Mouse (Mus musculus) embryo, embryonic 11 days (tissue): ENCODE measurements at regions not wholly inside any gene's neighbourhood (a gene's known extent, or its start where the extent isn't known, plus 50 kb on each side); places are given as distances from the start of the nearest gene placed in this dataset.

ENCODE experiments used
- DNase-seq: peaks from one replicate; pipeline ENCODE4 v3.0.0-alpha.2; 2015

DNA sequence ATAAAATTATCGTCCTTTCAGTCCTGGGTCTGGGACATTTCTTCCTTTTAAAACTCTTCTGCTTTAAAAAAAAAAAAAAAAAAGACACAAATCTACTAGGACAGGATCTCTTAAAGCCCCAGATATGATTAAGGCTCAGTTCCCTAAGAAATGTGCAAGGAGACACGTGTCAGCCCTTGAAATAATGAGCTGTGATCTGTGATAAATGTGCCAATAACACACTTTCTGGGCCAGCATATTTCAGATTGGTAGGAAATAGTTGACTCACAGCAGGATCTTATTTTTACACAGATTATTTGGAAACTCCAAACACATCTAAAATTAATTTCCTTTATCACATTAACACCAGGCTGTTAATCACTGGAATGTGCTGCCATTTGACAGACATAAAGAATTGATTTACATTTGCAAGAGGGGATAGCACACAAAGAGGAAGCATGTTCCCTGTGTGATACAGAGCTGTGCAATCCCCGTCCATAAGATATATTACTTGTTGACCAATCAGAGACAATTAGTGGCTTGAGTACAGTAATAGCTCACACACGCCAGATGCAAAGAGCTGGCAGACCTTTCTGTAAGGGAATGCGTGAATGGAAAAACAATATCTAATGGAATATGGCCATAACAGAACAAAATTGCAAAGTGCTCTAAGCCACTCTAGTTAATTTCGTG lies 263.7 kb downstream of the Pax3 start:
- DNase-seq, result no peak

DNA sequence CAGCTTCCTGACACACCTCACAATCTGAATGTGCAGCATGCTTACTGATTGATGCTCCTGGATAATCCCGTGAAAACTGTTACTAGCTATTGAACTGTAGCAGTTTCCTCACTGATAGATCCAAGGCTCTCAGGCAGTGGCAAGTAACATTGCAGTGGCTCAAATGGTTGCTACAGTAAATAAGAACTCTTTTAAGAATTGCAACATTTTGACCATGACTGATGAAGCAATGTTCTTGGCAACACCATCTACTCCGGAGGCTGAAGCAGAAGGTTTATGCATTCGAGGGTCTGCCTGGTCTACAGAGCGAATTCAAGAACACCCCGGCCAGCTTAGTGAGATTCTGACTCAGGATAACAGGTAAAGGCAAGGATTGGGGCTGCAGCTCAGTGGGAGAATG lies 264.7 kb downstream of the Pax3 start:
- DNase-seq, result no peak

DNA sequence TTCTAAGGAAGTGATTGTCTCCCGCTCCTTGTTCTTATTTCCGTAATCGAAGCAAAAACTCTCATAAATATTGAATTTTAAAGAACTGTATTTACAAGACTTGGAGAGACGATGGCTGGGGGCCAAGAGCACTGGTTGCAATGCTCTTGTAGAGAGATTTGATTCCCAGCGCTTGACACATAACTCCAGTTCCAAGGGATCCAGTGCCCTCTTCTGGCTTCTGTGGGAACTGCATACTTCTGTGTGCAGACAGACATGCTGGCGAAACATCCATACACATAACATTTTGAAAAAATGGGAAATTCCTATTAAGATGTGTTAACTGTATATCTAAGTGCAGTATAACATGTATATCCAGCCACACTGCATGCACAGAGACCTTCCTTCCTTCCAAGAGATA lies 266.3 kb downstream of the Pax3 start:
- DNase-seq, result no peak

DNA sequence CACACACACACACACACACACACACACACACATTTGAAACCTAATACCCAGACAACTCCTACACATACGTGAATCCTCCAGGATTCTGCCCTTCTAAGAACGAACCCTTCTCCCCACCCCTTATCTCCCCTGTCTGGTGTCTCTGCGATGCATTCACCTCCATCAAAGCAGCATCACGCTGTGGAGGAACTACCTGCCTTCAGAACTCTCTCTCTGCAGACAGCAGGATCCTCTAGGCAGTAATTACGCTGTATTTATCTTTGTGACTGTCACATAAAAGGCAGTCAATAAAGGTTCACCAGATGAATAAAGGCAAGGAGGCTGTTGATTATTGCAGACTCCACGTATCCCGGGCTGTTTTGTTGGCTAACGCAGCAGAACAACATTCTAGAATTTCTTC lies 267.4 kb downstream of the Pax3 start:
- DNase-seq, result no peak

DNA sequence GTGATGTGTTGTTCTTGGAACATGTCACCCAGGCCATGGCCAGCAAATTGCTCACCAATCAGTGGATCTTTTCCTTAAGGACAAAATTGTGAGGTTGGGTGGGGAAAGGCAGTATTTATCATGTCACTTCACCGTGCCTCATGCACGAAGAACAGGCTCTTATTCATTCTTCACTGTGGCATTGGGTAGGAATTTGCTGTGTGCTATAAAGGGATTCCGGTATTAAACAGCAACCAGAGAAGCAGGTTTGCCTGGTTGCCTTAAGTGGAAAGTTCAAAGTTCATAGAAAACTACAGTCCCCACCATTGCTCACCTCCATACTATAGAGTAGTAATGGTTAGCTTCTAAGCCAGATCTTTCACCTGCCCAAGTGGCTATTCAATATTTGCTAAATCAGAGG lies 270.8 kb downstream of the Pax3 start:
- no peak for DNase-seq

DNA sequence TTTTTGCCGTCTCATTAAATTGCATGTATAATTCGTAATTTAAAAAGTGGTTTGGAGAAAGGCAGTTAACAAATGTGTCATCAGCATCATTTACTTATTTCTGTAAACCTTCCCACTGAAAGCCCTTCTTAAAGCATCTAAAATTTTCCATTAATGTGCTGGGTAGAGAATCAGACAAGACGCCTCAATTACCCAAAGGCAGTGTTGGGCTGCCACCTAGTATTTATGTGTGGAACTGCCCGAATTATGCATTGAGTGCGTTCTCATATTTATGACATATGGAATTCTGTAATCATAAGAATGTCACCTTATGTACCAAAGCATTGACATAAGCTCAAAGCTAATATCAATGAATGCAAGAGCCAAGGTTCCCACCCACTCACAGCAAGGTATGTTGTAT lies 300.7 kb downstream of the Pax3 start:
- DNase-seq, result peak; percentile 68

DNA sequence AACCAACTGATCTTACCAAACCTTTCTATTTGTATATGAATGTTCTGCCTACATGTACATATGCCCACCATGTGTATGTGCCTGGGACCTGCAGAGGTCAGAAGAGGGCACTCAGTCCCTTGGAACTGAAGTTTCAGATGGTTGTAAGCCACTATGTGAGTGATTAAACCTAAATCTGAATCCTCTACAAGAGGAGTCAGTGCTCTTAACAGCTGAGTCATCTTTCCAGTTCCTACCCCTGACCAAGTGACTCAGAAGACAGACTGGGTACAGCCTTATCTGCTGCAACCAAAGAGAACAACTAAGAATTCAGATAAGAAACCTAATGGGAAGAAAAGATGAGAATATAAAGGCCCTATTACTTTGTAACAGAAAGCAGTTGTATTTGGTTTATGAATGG lies 317.9 kb downstream of the Pax3 start:
- DNase-seq, result no peak

DNA sequence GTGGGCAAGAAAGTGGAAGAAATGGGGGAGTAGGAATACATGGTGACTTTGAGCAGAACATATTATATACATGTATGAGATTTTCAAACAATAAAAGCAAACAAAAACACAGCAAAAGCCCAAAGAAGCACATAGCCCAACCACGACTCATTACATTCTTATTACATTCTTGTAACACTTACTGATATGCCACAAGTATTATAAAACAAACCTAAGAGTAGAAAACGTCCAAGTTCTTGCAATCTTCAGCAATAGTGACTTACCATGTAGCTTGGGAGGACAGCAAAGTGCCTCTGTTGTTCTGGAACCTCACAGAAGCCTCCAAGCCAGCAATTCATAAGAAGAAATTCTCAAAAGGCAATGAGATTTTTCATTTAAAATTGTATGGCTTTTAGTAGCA lies 326.8 kb downstream of the Pax3 start:
- no peak for DNase-seq

DNA sequence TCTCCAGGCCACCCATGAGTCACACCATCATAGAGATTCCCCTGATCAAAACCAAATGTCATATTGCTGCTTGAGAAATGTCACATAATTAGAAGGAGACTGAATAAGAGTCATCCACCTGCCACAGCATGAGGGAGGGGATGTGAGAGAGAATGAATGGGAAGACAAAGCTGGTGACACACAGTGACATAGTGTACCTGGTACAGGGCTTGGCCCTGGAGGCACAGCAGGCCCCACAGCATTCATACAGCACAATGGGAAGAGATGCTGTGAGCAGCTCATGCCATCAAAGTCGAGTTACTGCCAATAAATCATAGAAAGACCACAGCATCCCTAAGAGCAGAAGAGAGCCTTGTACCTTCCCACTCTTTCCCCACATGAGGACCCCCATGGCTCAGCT lies 327.8 kb downstream of the Pax3 start:
- no peak for DNase-seq

DNA sequence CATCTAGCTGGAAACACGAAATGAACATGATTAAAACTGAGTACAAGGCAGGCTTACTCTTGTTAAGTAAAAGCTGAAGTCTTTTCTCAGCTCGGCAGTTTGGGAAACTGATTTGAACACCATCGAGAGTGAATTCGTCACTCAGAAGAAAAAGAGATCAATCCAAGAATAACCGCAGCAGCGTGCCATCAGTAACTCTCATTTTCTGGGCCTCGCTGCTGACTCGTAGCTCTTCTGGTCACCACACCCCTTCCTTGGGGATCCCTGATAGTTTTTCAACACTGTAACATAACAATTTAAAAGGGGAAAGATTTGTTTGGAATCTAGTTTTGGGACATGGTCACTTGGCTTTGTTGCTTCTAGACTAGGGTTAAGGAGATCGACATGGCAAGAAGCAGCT lies 337.0 kb downstream of the Pax3 start:
- no peak for DNase-seq

DNA sequence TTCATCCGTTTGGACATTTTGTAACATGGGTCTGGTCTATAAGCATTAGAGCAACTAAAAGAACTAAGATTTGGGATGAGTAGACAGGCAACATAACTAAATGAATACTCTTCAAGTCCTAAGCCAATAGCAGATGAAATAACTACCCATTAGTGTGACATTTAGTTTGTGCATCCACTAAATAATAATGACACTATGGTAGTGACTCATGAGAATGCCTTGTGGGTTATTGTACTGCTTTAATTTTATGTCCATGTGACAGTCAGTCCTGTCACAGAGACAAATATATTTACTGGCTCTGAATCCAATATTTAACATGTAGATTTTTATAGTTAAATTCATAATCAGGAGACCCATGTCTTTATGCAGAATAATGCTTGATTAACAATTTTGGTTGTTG lies 339.5 kb upstream of the Epha4 start:
- no peak for DNase-seq

DNA sequence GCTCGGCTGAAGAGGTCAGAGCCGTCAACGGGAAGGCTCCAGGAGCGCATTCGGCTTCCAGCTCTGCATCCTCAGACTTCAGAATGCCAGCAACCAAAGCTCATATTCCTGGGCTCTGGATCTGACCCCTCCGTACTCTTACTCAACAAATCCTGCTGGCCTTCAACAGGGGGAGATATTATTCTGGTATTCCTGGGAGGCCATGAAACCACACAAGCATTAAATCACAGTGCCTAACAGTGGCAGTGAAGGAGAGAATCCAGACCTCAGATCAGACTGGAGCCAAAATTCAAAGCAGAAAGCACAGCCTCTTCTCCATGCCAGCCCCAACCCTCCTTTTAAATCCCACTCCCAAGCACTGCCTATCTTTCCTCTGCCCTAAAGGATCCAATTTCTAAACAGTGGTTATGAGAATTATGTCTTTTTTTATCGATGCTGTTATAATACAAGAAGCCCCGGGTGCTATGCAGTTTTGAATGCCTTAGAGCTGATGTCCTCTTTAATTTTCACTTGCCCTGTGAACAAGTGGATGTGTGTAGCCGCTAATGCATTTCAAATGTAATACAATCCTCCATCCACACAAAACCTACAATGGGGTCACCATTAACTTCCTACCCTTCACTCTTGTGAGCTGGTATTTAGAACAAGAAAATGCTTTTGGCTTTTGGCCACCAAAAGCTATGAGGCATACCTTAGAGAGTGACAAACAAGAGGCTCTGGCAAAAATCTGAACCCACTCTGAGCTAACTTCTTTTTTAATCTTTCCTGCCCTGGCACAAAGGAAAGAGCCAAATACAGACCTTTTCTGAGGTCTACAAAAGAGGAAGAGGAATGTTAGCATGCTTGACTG lies 333.1 kb upstream of the Epha4 start:
- DNase-seq, result peak; percentile 14

DNA sequence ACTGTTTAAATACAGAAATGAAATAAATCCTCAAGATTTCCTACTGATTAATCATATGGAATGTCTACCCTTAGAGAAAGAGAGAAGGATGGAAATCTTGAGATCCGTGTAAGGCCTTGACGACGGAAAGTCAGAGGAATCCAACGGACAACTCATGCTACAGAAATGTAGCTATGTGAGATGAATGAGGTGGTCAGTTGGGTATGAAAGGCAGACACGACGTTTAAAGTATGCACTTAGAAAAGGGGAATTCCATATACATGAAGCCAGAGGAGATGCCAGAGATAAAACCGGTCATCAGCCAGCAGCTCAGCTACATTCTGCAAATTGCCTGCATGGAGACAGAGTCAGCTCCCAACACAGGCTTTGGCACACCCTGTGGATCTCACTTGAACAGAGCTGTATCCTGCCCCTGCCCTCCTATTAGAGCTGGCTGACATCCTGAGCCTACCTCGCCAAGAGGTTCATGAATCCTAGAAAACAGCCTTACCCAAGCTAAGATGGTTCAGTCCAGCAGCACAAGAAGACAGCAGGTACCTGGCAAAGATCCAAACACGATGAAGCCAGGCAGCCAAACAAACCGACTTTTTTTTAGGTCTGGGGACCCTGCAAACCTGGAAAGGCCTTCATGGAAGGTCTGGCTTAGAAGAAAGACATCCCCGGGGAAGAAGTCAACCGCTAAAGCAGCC lies 331.3 kb upstream of the Epha4 start:
- no peak for DNase-seq

DNA sequence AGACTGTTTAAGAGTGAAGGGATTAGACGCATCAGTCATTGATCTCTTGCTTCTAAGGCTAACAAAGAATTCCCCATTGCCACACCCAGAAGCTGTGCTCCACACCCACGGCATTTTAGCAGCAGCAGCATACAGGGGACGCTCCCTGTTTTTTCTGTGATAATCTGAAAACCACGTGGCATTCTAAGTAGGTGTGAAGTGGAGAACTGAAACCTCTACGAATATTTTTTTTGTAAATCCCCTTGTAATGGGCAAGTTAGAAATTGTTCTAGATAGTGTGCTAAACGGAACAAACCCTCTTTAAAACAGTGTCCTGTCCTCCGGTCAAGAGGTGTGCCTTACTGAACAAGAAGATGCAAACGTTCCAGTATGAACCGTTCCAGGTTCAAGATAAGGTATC lies 325.8 kb upstream of the Epha4 start:
- DNase-seq, result no peak

DNA sequence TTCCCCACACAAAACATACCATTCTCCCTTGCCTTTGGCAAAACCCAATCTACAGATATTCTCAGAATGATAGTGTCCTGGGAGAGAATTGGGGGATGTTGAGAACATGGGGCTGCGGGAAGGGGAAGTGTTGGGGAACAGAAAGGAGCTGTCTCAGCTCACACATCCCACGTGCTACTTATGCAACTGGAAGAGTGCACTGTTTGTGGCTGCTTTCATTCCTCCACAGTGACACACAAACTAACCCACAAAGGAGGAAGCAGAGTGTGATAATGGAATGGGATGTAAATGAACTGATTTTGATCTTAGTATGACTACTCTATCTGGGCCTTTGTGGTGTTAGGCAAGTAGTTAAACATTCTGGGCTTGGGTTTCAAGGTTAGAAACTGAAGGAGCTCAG lies 317.3 kb upstream of the Epha4 start:
- DNase-seq, result no peak

DNA sequence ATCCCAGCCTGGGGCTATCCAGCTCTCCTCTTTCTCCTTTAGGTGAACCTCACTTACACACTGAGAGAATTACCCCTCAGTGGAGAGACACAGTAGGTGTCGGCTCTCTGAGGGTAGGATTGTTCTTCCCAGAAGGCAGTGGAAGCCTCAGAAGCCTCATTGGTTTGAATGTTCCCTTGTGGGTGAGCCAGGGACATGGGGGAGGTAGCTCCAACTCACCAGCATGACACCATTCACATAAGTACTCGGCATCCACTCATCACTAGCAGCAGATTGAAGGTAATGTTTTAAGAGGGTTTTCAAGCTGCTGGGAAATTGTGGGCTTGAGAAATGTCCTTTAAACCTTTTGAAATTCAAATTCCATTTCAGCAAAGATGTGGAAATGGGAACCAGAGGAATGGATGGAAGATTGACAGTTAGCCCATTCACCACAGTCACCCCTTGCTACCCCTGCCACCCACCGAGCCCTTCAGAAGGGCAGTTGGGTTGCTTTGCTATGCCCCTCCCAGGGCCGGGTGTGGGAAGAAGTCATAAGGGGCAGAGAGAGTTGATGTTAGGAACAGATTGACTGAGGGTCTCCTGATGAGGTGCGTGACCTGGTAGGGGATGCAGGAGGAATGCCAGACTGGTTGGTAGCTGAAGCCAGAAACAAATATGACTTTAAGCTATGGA lies 310.0 kb upstream of the Epha4 start:
- no peak for DNase-seq

DNA sequence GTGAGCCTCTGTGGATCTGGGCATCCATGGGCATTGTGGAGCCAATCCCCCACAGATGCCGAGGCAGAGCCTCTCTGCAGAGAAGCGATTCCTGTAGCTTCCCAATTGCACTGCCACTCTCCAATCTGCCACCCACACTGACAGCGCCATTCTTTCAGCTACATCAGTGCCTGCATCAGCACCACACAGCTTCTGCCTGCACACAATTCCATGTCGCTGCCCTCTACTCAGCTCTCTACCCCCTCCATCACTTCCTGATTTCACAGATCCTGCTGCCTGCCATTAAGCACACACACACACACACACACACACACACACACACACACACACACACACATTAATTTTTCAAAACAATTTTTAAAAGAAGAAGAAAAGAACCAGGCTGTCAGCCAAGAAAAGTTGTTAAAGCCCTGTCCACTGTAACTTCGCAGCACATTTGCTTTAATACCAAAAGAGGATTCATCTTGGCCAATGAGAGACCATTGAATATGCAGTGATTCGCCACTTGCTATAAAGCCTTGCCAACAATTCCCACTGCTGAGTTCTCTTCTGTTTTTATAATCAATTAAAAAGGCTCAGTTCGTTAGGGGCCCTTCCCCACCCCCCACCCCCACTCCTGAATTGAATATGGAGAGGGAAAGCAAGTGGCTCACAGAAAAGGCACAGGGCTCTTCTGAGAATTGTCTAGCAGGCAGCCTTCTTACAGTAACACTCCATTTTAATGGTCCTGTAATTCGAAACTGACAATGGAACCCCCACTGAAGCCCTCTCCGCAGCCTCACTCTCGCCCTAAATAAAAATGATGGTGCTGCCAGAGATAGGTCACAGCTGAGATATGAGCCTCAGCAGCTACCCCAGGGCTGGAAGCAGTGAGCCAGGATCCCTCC lies 309.2 kb upstream of the Epha4 start:
- peak; percentile 21 for DNase-seq

DNA sequence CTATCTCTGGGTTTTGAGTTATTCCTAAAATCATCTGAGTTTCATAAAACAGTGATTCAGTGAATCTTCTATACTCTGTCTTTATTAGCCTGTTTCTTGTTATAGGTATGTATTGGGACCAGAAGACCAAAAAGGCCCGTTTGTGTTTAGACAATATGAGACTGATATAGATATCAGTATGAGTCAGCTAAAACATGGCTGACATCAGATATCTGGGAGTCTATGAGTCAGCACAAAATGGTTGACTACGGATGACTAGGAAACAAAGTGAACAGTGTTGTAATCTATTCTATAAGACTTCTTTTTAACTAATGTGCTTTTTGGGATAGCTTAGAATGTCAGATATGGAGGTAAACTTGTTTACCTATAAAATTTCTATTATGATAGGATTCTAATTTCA lies 305.2 kb upstream of the Epha4 start:
- DNase-seq, result no peak

DNA sequence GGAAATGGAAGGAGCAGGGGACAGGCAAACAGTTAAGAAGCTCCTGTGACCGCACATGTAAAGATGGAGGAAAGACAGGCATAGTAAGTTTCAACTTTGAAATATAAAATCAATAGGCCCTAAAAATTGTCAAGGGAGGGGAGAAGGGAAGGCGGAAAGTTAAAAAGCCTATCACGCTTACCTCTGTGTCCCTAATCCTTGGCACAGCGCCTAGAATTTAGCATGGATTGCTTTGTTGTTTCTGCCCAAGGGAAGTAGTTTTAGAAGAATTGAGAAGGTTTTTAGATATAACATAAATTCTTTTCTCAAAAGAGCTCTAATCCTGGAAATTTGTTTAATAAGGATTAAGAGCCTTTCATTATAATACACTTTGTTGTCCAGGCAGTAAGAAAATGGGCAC lies 300.6 kb upstream of the Epha4 start:
- DNase-seq, result no peak

DNA sequence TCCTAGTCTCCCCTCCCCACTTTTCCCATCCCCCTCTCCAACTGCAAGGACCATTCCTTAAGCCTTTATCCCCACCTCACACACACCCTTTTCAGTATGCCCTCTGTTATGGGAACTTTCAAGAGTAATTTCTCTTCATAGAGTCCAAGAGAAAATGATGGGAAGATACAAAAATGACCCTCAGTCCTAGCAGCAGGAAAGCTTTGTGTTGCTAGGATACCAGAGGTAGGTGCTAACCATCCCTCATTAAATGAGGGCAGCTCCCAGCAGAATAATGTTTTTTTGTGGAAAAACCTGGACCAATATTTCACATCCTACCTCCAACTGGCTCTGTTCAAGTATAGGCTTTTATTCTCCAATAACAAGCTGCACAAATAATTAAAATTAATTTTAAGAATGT lies 296.7 kb upstream of the Epha4 start:
- no peak for DNase-seq

DNA sequence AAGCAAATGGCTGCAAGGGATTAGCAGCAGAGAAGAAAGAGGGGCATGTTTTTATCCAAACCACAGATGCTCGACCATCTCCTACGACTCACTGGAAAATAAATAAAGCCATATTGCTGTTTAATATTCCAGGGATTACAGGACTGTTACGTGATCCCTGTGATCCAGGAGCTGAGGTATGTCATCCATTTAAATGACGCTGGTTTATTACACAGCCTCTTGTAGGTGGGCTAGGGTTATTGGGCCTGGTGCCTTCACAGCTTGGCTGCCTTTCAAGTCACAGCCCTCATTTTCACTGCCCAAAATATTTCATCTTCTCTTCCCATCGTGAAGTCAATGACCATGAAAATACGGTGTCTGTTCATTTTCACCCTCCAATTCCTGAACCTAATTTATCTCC lies 276.1 kb upstream of the Epha4 start:
- DNase-seq, result no peak

DNA sequence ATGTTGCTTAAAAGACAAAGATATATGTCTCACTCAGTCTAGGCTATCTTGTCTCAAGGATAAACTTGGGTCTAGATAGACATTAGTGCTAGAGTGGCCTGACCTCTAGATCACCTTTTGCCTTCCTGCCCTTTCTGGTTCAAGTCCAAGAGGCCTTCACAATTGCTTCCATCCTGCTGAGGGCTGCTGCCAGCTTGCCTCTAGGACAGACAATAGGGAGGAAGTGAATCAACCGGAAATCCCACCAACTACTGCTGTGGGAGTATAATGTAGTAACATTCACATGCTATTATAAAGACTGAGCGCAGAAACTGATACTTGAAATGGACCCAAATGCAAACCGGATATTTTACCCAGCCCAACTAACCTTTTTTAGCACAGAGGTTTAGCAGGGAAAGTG lies 239.4 kb upstream of the Epha4 start:
- DNase-seq, result no peak
